Mouse (Mus musculus): Measurements from ENCODE around the gene Ddx24. TPM values are rescaled to one million over a fixed set of nuclear protein-coding genes. Genes with fewer than 3 reads are reported as not detected.
"Not testable (repeated sequence)": the region's sequence is repeated elsewhere in the genome, so short reads cannot be mapped to it uniquely, and the experiment has no call there.

The Ddx24 gene
- polyA plus RNA-seq (2014; fragmentation: Nextera tagmentation; extraction: Ambion mirVana): 73.9 and 93.9 TPM in 2 replicates

GRCm38 (mm10) chr12:103425729-103426470, at the start of gene Ddx24:
TSS of gene Ddx24 (minus strand) at chr12:103425830.
- WGBS: 1% methylated on average over 33 of the region's 33 CpGs
- Histone ChIP-seq H3K4me2 (replicated peaks; ENCODE audit: low read depth, low read length) (peak within 1 kb of the TSS; percentile 91), H3K4me3 (ENCODE audit: low read length) (peak within 1 kb of the TSS; percentile 97), H3K9ac (ENCODE audit: low read depth, low read length) (peak within 1 kb of the TSS; percentile 83), H3K27me3 (ENCODE audit: control insufficient read depth, insufficient read depth, low read length) (no peaks in the 10 kb centered on the region), H3K27ac (ENCODE audit: low read depth, low read length) (no peak within 1 kb of the TSS), H3K4me1 (ENCODE audit: control insufficient read depth, insufficient read depth, low read length) (0 out of 2 replicates have a peak, but pooled peaks cover 9% of the 10 kb centered on the region), H3K36me3 (ENCODE audit: control insufficient read depth, insufficient read depth, low read length) (peaks cover 19% of the 10 kb centered on the region), H3K9me3 (ENCODE audit: control insufficient read depth, low read length) (no peaks in the 10 kb centered on the region)
- peak; percentile 100 for ATAC-seq (ENCODE audit: low FRiP score, low TSS enrichment)

- H3K36me3 ChIP-seq (ENCODE audit: control insufficient read depth, insufficient read depth, low read length): no peaks in the 10 kb centered on the region
- no peak for ATAC-seq (ENCODE audit: low FRiP score, low TSS enrichment)
- no peaks in the 10 kb centered on the region for H3K4me1 ChIP-seq (ENCODE audit: control insufficient read depth, insufficient read depth, low read length)
- no peaks in the 10 kb centered on the region for H3K27me3 ChIP-seq (ENCODE audit: control insufficient read depth, insufficient read depth, low read length)
- no peak overlapping the region for H3K4me3 ChIP-seq (ENCODE audit: low read length)
- no peak overlapping the region for H3K4me2 ChIP-seq (replicated peaks; ENCODE audit: low read depth, low read length)
- no peak overlapping the region for H3K9ac ChIP-seq (ENCODE audit: low read depth, low read length)
- 37% methylated on average over 2 of the region's 2 CpGs for WGBS
- no peak overlapping the region for H3K27ac ChIP-seq (ENCODE audit: low read depth, low read length)
- no peaks in the 10 kb centered on the region for H3K9me3 ChIP-seq (ENCODE audit: control insufficient read depth, low read length)
Observed at GRCm38 (mm10) chr12:103474481-103474880, 48.9 kb upstream of the Ddx24 start.

DNA sequence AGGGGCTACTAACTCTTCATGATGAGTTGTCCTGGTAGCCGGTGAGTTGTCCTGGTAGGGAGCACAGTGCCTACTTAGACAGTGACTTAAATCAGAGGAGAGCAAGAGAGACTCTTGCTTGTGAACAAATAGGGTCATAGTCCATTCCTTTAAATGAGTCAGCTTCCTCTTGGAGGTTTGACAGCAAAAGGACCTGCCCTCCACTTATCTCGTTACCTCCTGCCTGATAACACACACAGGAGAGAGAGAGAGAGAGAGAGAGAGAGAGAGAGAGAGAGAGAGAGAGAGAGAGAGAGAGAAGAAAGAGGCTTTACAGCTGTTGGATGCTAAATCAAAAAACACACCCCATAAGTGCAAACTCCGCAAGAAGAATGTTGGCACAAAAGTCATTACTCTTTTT, 31.5 kb upstream of the Ddx24 start, which contains the start of gene Ifi27l2b:
Gene Ifi27l2b, minus strand, starts transcription at position 84 of the 400 bp plus-strand sequence.
- WGBS: 60% methylated on average over 3 of the region's 3 CpGs
- H3K27me3 ChIP-seq (ENCODE audit: control insufficient read depth, insufficient read depth, low read length): no peaks in the 10 kb centered on the region
- no peak within 1 kb of the TSS for H3K4me3 ChIP-seq (ENCODE audit: low read length)
- H3K4me2 ChIP-seq (replicated peaks; ENCODE audit: low read depth, low read length): no peak within 1 kb of the TSS
- H3K27ac ChIP-seq (ENCODE audit: low read depth, low read length): no peak within 1 kb of the TSS
- no peaks in the 10 kb centered on the region for H3K4me1 ChIP-seq (ENCODE audit: control insufficient read depth, insufficient read depth, low read length)
- ATAC-seq (ENCODE audit: low FRiP score, low TSS enrichment): no peak
- no peak within 1 kb of the TSS for H3K9ac ChIP-seq (ENCODE audit: low read depth, low read length)
- H3K36me3 ChIP-seq (ENCODE audit: control insufficient read depth, insufficient read depth, low read length): no peaks in the 10 kb centered on the region
- H3K9me3 ChIP-seq (ENCODE audit: control insufficient read depth, low read length): no peaks in the 10 kb centered on the region

- ATAC-seq (ENCODE audit: low FRiP score, low TSS enrichment); H3K4me2 ChIP-seq (replicated peaks; ENCODE audit: low read depth, low read length); H3K9ac ChIP-seq (ENCODE audit: low read depth, low read length); H3K9me3 ChIP-seq (ENCODE audit: control insufficient read depth, low read length); H3K27me3 ChIP-seq (ENCODE audit: control insufficient read depth, insufficient read depth, low read length); H3K4me3 ChIP-seq (ENCODE audit: low read length); H3K27ac ChIP-seq (ENCODE audit: low read depth, low read length); H3K4me1 ChIP-seq (ENCODE audit: control insufficient read depth, insufficient read depth, low read length); H3K36me3 ChIP-seq (ENCODE audit: control insufficient read depth, insufficient read depth, low read length): not testable (repeated sequence)
- WGBS: no CpG with 5 or more reads among the region's 1 CpGs
Observed at GRCm38 (mm10) chr12:103456727-103457126, 31.1 kb upstream of the Ddx24 start.

DNA sequence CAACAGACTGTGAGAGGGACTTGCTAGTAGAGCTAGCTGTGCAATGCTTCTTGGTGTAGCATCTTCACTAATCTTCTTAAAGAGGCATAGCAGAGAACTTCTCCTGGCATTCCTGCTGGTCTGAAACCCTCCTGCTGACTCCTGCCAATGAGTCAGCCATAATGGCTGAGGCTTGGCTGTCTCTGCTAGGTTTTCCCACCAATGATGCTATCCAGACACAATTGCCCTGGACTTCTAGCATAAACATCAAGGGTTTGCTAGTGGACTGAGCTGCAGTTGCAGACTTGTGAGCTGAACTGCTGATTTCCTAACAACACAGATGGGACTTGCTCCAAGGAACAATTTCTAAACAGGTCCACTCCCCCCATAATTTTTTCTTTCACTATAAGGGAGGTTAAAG, 27.7 kb upstream of the Ddx24 start:
- Histone ChIP-seq H3K36me3 (ENCODE audit: control insufficient read depth, insufficient read depth, low read length) (no peaks in the 10 kb centered on the region), H3K9ac (ENCODE audit: low read depth, low read length) (no peak overlapping the region)
- ATAC-seq (ENCODE audit: low FRiP score, low TSS enrichment): no peak

DNA sequence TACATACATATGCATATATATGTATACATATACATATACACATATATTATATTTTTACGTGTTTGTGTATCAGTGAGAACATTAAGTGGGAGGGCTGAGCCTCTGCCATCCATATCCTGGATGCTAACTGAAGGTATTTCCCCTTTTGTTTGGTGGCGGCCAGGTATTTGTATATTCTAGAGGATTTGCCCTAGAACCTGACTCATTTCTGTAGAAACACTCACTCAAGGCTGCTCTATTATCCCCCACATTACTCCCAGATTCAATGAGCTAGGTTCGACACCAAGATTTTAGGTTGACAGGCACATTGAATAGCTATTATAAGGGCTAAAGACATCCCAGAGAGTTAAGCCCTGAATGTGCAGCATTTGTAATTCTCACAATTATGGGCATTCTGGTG, 19.4 kb upstream of the Ddx24 start:
- no peak overlapping the region for H3K4me3 ChIP-seq (ENCODE audit: low read length)
- WGBS: 84% methylated on average over 3 of the region's 3 CpGs

More for the DNA sequence above, 27.7 kb upstream of the Ddx24 start:
- Histone ChIP-seq H3K4me3 (ENCODE audit: low read length) (no peak overlapping the region), H3K27me3 (ENCODE audit: control insufficient read depth, insufficient read depth, low read length) (no peaks in the 10 kb centered on the region), H3K4me1 (ENCODE audit: control insufficient read depth, insufficient read depth, low read length) (no peaks in the 10 kb centered on the region), H3K27ac (ENCODE audit: low read depth, low read length) (no peak overlapping the region), H3K9me3 (ENCODE audit: control insufficient read depth, low read length) (no peaks in the 10 kb centered on the region), H3K4me2 (replicated peaks; ENCODE audit: low read depth, low read length) (no peak overlapping the region)

GRCm38 (mm10) chr12:103444261-103444660, 18.6 kb upstream of the Ddx24 start:
- H3K9me3 ChIP-seq (ENCODE audit: control insufficient read depth, low read length); H3K27ac ChIP-seq (ENCODE audit: low read depth, low read length); H3K27me3 ChIP-seq (ENCODE audit: control insufficient read depth, insufficient read depth, low read length); H3K9ac ChIP-seq (ENCODE audit: low read depth, low read length); H3K4me2 ChIP-seq (replicated peaks; ENCODE audit: low read depth, low read length); ATAC-seq (ENCODE audit: low FRiP score, low TSS enrichment); H3K4me1 ChIP-seq (ENCODE audit: control insufficient read depth, insufficient read depth, low read length); H3K36me3 ChIP-seq (ENCODE audit: control insufficient read depth, insufficient read depth, low read length); H3K4me3 ChIP-seq (ENCODE audit: low read length): not testable (repeated sequence)
- WGBS: 22% methylated on average over 6 of the region's 7 CpGs

More for the DNA sequence above, 19.4 kb upstream of the Ddx24 start:
- Histone ChIP-seq H3K36me3 (ENCODE audit: control insufficient read depth, insufficient read depth, low read length) (no peaks in the 10 kb centered on the region), H3K9me3 (ENCODE audit: control insufficient read depth, low read length) (no peaks in the 10 kb centered on the region), H3K4me2 (replicated peaks; ENCODE audit: low read depth, low read length) (no peak overlapping the region), H3K4me1 (ENCODE audit: control insufficient read depth, insufficient read depth, low read length) (no peaks in the 10 kb centered on the region), H3K27ac (ENCODE audit: low read depth, low read length) (no peak overlapping the region), H3K9ac (ENCODE audit: low read depth, low read length) (no peak overlapping the region), H3K27me3 (ENCODE audit: control insufficient read depth, insufficient read depth, low read length) (no peaks in the 10 kb centered on the region)
- no peak for ATAC-seq (ENCODE audit: low FRiP score, low TSS enrichment)

GRCm38 (mm10) chr12:103443524-103443923, 17.9 kb upstream of the Ddx24 start, which contains the start of gene Ifi27l2a:
TSS of gene Ifi27l2a (minus strand) at chr12:103443680.
- H3K4me2 ChIP-seq (replicated peaks; ENCODE audit: low read depth, low read length): no peak within 1 kb of the TSS
- no peaks in the 10 kb centered on the region for H3K4me1 ChIP-seq (ENCODE audit: control insufficient read depth, insufficient read depth, low read length)
- peak; percentile 39; the same call in 1 of the 2 replicates for ATAC-seq (ENCODE audit: low FRiP score, low TSS enrichment)
- no peak within 1 kb of the TSS for H3K4me3 ChIP-seq (ENCODE audit: low read length)
- H3K27ac ChIP-seq (ENCODE audit: low read depth, low read length): no peak within 1 kb of the TSS
- no peaks in the 10 kb centered on the region for H3K36me3 ChIP-seq (ENCODE audit: control insufficient read depth, insufficient read depth, low read length)
- H3K9ac ChIP-seq (ENCODE audit: low read depth, low read length): no peak within 1 kb of the TSS
- WGBS: 61% methylated on average over 3 of the region's 3 CpGs
- no peaks in the 10 kb centered on the region for H3K27me3 ChIP-seq (ENCODE audit: control insufficient read depth, insufficient read depth, low read length)
- no peaks in the 10 kb centered on the region for H3K9me3 ChIP-seq (ENCODE audit: control insufficient read depth, low read length)

- H3K27ac ChIP-seq (ENCODE audit: low read depth, low read length): no peak overlapping the region
- 100% methylated on average over 1 of the region's 1 CpGs for WGBS
- ATAC-seq (ENCODE audit: low FRiP score, low TSS enrichment): no peak
- H3K9me3 ChIP-seq (ENCODE audit: control insufficient read depth, low read length): no peaks in the 10 kb centered on the region
- H3K36me3 ChIP-seq (ENCODE audit: control insufficient read depth, insufficient read depth, low read length): no peaks in the 10 kb centered on the region
- H3K4me2 ChIP-seq (replicated peaks; ENCODE audit: low read depth, low read length): no peak overlapping the region
- H3K4me1 ChIP-seq (ENCODE audit: control insufficient read depth, insufficient read depth, low read length): no peaks in the 10 kb centered on the region
- H3K9ac ChIP-seq (ENCODE audit: low read depth, low read length): no peak overlapping the region
- no peaks in the 10 kb centered on the region for H3K27me3 ChIP-seq (ENCODE audit: control insufficient read depth, insufficient read depth, low read length)
- H3K4me3 ChIP-seq (ENCODE audit: low read length): no peak overlapping the region
Observed at GRCm38 (mm10) chr12:103437601-103438000, 12.0 kb upstream of the Ddx24 start.

Measured in kidney, embryonic 14.5 days (tissue).